Mouse (Mus musculus) forebrain, embryonic 16.5 days (tissue): Measurements from ENCODE around the gene Cacna1h. TPM values are rescaled to one million over a fixed set of nuclear protein-coding genes. Genes with fewer than 3 reads are reported as not detected.

Experiments
- ATAC-seq: fragments of 200-750 bp; cut with Nextera tagmentation; 2 replicates; pipeline ENCODE4 v1.8.0; 2017; ENCODE audit warnings: mild to moderate bottlenecking, moderate library complexity
- H3K27ac ChIP-seq: fragments of 300-500 bp; sonication (generic); 2 replicates; pipeline ENCODE4 v1.5.1; 2014; ENCODE audit warnings: low read length, control low read depth
- H3K27me3 ChIP-seq: fragments of 300-500 bp; sonication (generic); replicated peaks from 2 replicates; pipeline ENCODE4 v1.6.1; 2014; ENCODE audit warnings: low read length; ENCODE audit not compliant: control insufficient read depth, insufficient read depth
- H3K36me3 ChIP-seq: fragments of 300-500 bp; sonication (generic); 2 replicates; pipeline ENCODE4 v1.6.1; 2014; ENCODE audit not compliant: control insufficient read depth, insufficient read depth
- H3K4me1 ChIP-seq: fragments of 300-500 bp; sonication (generic); replicated peaks from 2 replicates; pipeline ENCODE4 v1.6.1; 2014; ENCODE audit warnings: low read length; ENCODE audit not compliant: control insufficient read depth, insufficient read depth
- H3K4me2 ChIP-seq: fragments of 300-500 bp; sonication (generic); 2 replicates; pipeline ENCODE4 v1.6.1; 2014; ENCODE audit warnings: mild to moderate bottlenecking, low read length, control low read depth
- H3K4me3 ChIP-seq: fragments of 300-500 bp; sonication (generic); replicated peaks from 2 replicates; pipeline ENCODE4 v1.5.1; 2014; ENCODE audit warnings: mild to moderate bottlenecking, low read length, control low read depth
- H3K9ac ChIP-seq: fragments of 300-500 bp; sonication (generic); replicated peaks from 2 replicates; pipeline ENCODE4 v1.6.1; 2014; ENCODE audit warnings: low read depth, low read length, control low read depth
- H3K9me3 ChIP-seq: fragments of 300-500 bp; sonication (generic); 2 replicates; pipeline ENCODE4 v1.6.1; 2016; ENCODE audit warnings: low read length; ENCODE audit not compliant: control insufficient read depth
- WGBS: fragments of 180-500 bp; shearing (Covaris S2); extraction: QIAGEN DNeasy Blood & Tissue Kit; methylation state at CpG from one replicate; pipeline ENCODE4 v1.1.7; 2014; 5-methylcytosine and 5-hydroxymethylcytosine counted together
- polyA plus RNA-seq: library from polyadenylated mRNA; unstranded; fragments of >200 nt; fragmentation: Nextera tagmentation; extraction: Ambion mirVana; gene quantifications from 2 replicates; pipeline ENCODE4 v1.2.1, GENCODE M21; 2015

The Cacna1h gene
- polyA plus RNA-seq, 1 experiment from 2014 or later = 14.7 TPM

- ATAC-seq = no peak
- Histone ChIP-seq H3K4me3 (no peak overlapping the region), H3K27ac (no peak overlapping the region), H3K9ac (no peak overlapping the region), H3K27me3 (peaks cover 14% of the 10 kb centered on the region), H3K4me1 (peaks cover 62% of the 10 kb centered on the region), H3K9me3 (no peaks in the 10 kb centered on the region), H3K4me2 (no peak overlapping the region), H3K36me3 (no peaks in the 10 kb centered on the region)
- WGBS = 63% methylated on average over 4 of the region's 4 CpGs
These were observed 26.2 kb downstream of the Cacna1h start for GRCm38 (mm10) chr17:25407352-25407751.

DNA sequence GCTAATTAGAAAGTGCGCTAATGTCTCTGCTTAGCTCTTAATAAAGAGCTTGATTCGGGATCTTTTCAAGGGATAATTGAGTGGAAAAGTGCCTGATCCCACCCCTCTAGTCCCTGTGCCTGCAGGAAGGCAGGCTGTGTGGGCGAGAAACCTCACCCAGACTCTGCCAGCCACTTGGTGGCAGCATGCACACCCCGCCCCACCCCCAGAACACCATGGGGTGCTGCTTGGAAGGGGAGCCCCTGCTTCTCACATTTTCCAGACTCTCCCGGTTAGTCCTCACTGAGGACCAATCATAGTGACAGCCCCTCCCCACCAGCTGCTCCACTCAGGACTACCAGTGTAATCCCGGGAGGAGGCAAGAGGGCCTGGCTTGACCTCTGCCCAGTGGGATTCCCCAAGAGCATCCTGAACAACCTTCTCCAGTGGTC, 27.6 kb downstream of the Cacna1h start:
- Histone ChIP-seq H3K9ac (no peak overlapping the region; the same call in 1 of the 2 replicates), H3K4me2 (0 out of 2 replicates have a peak overlapping the region, but pooled peaks have one; percentile 3)
- ATAC-seq = peak; percentile 73

DNA sequence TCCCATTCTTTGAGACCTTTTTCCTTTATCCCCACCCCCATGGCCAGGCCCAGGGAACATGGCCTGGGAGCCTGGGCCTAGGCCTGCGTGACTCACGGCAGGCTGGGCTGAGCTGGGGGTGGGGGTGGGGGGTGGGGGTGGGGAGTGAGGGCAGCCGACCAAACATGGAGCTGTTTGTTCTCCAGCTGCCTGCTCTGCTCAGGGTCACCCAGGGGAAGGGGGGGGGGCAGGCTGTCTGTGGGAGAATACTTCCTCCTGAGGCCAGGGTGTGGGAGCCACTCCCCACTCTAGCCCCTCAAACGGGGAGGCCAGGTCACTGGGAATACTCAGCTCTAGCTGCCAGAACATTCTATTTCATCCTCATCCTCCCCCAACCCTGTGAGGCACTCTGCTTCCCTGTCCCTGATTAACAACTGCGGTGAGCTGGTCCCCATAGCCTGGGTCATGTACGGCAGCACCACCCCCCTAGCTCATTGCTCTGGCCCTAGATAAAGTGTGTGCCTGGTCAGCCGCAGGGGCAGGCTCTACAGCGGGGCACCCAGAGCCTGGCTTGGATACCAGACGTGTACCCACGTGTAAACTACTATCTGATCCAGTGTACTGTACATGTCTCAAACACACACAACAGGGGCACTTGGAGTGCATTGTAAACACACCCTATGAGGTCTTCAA, 28.2 kb downstream of the Cacna1h start:
- H3K4me2 ChIP-seq = peak overlapping the region; percentile 11; the same call in 1 of the 2 replicates
- no peak for ATAC-seq
- H3K27ac ChIP-seq = peak overlapping the region; percentile 37; the same call in 1 of the 2 replicates
- H3K9ac ChIP-seq = peak overlapping the region; percentile 11; the same call in 1 of the 2 replicates
- H3K9me3 ChIP-seq = no peaks in the 10 kb centered on the region
- peaks cover 24% of the 10 kb centered on the region for H3K27me3 ChIP-seq
- peaks cover 51% of the 10 kb centered on the region for H3K4me1 ChIP-seq
- WGBS = 3% methylated on average over 9 of the region's 10 CpGs
- H3K4me3 ChIP-seq = no peak overlapping the region
- H3K36me3 ChIP-seq = no peaks in the 10 kb centered on the region

More for the DNA sequence above, 27.6 kb downstream of the Cacna1h start:
- Histone ChIP-seq H3K4me1 (peaks cover 57% of the 10 kb centered on the region), H3K4me3 (no peak overlapping the region), H3K36me3 (no peaks in the 10 kb centered on the region), H3K27me3 (peaks cover 18% of the 10 kb centered on the region), H3K9me3 (no peaks in the 10 kb centered on the region), H3K27ac (peak overlapping the region; percentile 37; the same call in 1 of the 2 replicates)
- 3% methylated on average over 6 of the region's 6 CpGs for WGBS

- Histone ChIP-seq H3K4me1 (peaks cover 42% of the 10 kb centered on the region), H3K4me2 (no peak overlapping the region), H3K4me3 (no peak overlapping the region), H3K27ac (no peak overlapping the region), H3K36me3 (no peaks in the 10 kb centered on the region), H3K9me3 (no peaks in the 10 kb centered on the region), H3K27me3 (peaks cover 27% of the 10 kb centered on the region), H3K9ac (no peak overlapping the region; the same call in 1 of the 2 replicates)
- WGBS = 12% methylated on average over 3 of the region's 3 CpGs
- ATAC-seq = no peak
These were observed 29.4 kb downstream of the Cacna1h start for GRCm38 (mm10) chr17:25404190-25404589.

DNA sequence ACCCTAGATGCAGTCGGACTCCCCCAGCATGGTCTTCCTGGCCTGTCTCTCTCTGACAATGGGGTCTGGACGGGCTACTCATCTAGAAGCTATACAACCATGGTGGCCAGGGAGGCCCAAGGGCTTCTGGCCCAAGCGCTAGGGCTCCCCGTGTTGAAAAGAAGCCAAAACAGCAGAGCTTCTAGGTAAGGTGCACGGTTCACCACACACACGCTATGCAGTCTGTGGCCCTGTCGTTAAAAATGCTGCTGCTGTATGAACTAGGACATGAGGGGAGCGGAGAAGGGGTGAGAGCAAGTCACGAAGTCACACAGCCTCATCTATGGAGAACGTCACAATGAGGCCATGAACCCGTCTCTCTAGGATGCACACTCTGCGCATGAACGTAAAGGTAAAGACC, 31.4 kb downstream of the Cacna1h start:
- H3K4me2 ChIP-seq = no peak overlapping the region
- WGBS = 75% methylated on average over 13 of the region's 13 CpGs
- H3K4me3 ChIP-seq = no peak overlapping the region
- peaks cover 27% of the 10 kb centered on the region for H3K27me3 ChIP-seq
- H3K9ac ChIP-seq = no peak overlapping the region
- ATAC-seq = no peak
- H3K27ac ChIP-seq = no peak overlapping the region
- H3K9me3 ChIP-seq = no peaks in the 10 kb centered on the region
- peaks cover 46% of the 10 kb centered on the region for H3K4me1 ChIP-seq
- no peaks in the 10 kb centered on the region for H3K36me3 ChIP-seq

- H3K9me3 ChIP-seq = no peaks in the 10 kb centered on the region
- H3K36me3 ChIP-seq = no peaks in the 10 kb centered on the region
- ATAC-seq = no peak
- peaks cover 39% of the 10 kb centered on the region for H3K4me1 ChIP-seq
- peaks cover 27% of the 10 kb centered on the region for H3K27me3 ChIP-seq
- no peak overlapping the region for H3K27ac ChIP-seq
- H3K4me2 ChIP-seq = no peak overlapping the region
- WGBS = 23% methylated on average over 4 of the region's 4 CpGs
- no peak overlapping the region for H3K4me3 ChIP-seq
- no peak overlapping the region for H3K9ac ChIP-seq
These were observed 32.1 kb downstream of the Cacna1h start for GRCm38 (mm10) chr17:25401491-25401890.

DNA sequence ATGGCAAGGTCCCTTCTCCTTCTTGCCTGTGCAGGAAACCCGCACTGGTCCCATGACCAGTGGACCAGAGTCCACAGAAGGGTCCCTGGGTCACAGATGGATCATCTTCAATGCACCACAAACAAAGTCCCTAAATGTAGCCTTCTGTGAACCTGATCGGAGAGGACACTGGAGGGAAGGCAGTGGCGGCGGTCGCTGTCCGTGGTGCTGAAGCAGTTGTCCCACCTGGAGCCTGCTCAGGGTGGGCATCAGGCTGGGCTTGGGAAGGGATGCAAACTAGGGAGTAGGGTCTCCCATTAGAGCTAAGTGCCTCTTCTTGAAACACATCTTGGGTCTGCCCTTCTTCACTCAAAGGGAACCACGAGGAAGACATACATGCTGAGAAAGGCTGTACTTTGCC, 33.1 kb downstream of the Cacna1h start:
- Histone ChIP-seq H3K27me3 (peaks cover 27% of the 10 kb centered on the region), H3K36me3 (no peaks in the 10 kb centered on the region), H3K27ac (no peak overlapping the region), H3K9ac (no peak overlapping the region), H3K4me1 (peaks cover 29% of the 10 kb centered on the region), H3K4me3 (no peak overlapping the region), H3K9me3 (no peaks in the 10 kb centered on the region), H3K4me2 (no peak overlapping the region)
- 13% methylated on average over 7 of the region's 7 CpGs for WGBS
- no peak for ATAC-seq

- Histone ChIP-seq H3K9me3 (no peaks in the 10 kb centered on the region), H3K4me2 (no peak overlapping the region), H3K27me3 (peaks cover 21% of the 10 kb centered on the region), H3K4me3 (no peak overlapping the region), H3K27ac (no peak overlapping the region), H3K4me1 (peaks cover 11% of the 10 kb centered on the region), H3K9ac (no peak overlapping the region), H3K36me3 (no peaks in the 10 kb centered on the region)
- peak; percentile 51 for ATAC-seq
- 2% methylated on average over 13 of the region's 13 CpGs for WGBS
These were observed 35.1 kb downstream of the Cacna1h start for GRCm38 (mm10) chr17:25398520-25398838.

- Histone ChIP-seq H3K27me3 (peaks cover 16% of the 10 kb centered on the region), H3K4me2 (no peak overlapping the region)
These were observed 35.6 kb downstream of the Cacna1h start for GRCm38 (mm10) chr17:25397804-25398519.

More at GRCm38 (mm10) chr17:25397804-25398519, 35.6 kb downstream of the Cacna1h start:
- WGBS = 21% methylated on average over 14 of the region's 14 CpGs
- Histone ChIP-seq H3K9ac (no peak overlapping the region), H3K4me1 (peaks cover 11% of the 10 kb centered on the region), H3K9me3 (no peaks in the 10 kb centered on the region), H3K36me3 (no peaks in the 10 kb centered on the region), H3K27ac (no peak overlapping the region), H3K4me3 (no peak overlapping the region)
- ATAC-seq = peak; percentile 51
